Mouse (Mus musculus): ENCODE results near the gene Kif3b.

GRCm38 (mm10) chr2:153301123-153301522 lies 9.9 kb downstream of the Kif3b start:
- no peak for TF ChIP-seq CTCF (IDR thresholded peaks at IDR 0.05; ENCODE audit: borderline replicate concordance, insufficient read depth, low read length)
- TF ChIP-seq POLR2A (IDR thresholded peaks at IDR 0.05; ENCODE audit: low read depth, low read length), result no peak
